Mouse (Mus musculus) bone marrow, adult 2 months (tissue): Measurements from ENCODE around the gene Scgb1a1.

Experiments
- CTCF ChIP-seq: fragments of 200-500 bp; IDR thresholded peaks from 2 replicates; pipeline ENCODE4 v1.5.1; 2011; ENCODE audit warnings: low read length, control low read depth; ENCODE audit not compliant: control insufficient read depth, insufficient read depth
- POLR2A ChIP-seq: fragments of 200-500 bp; IDR thresholded peaks from 2 replicates; pipeline ENCODE4 v1.6.1; 2011; ENCODE audit warnings: low read depth, mild to moderate bottlenecking, control low read depth, low read length, borderline replicate concordance; ENCODE audit not compliant: control insufficient read depth

- TF ChIP-seq POLR2A (no peak), CTCF (no peak)
Observed at GRCm38 (mm10) chr19:9061221-9061893, 26.4 kb downstream of the Scgb1a1 start.
